In the genomic region with DNA sequence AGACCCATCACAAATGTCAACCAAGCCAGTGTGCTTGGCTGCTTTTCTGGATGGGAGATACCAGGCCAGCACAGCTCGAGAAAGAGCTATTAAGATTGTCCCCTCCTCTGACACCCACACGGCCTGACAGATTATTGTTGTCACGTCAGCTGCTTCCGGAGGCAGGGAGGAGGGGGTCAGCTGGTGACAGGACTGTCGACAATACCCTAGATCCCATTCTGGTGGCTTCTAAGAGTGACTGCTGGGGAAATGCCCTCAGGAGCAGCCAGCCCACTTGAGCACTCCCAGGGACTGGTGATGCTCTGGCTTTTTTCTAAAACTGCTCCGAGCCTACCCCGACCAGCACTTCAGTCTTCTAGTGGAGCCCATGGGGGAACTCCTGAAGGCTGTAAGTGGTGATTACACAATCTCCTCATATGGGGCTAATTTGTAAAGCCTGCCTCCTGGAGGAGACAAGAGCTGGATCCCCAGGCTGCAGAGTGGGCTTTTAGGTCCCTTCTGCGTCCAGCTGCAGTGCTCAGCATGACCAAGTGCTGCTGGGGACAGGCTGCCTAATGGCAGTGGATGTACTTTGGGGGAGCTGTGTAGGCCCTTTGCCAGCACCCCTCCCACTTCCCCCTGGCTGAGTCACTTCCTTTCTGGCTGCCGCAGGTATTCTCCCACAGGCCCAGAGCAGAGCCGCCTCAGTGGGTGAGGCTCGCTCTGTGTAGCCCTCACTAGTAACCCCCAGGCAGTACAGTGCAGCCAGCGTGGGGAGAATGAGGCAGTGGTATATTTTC, we compare ENCODE assay signal across 8 mouse cellular contexts. TPM values are rescaled to one million over a fixed set of nuclear protein-coding genes. Genes with fewer than 3 reads are reported as not detected.
DNase-seq lines count a peak whose midpoint lies in the region; ATAC-seq and TF ChIP-seq lines count a peak whose summit lies in the region.

No protein-coding gene starts in this region.

- no peaks in the 10 kb centered on the region for H3K36me3 ChIP-seq in embryonic facial prominence, embryonic 12.5 days
- no peaks in the 10 kb centered on the region for H3K36me3 ChIP-seq in limb, embryonic 15.5 days
- no peaks in the 10 kb centered on the region; the same call in 1 of the 2 replicates for H3K36me3 ChIP-seq in midbrain, postnatal 0 days (ENCODE audit: insufficient read depth, low read length)

- H3K9ac ChIP-seq in embryonic facial prominence, embryonic 12.5 days = 0 out of 2 replicates have a peak overlapping the region, but pooled peaks have one; percentile 4
- no peak overlapping the region for H3K9ac ChIP-seq in limb, embryonic 15.5 days
- H3K9ac ChIP-seq in midbrain, postnatal 0 days (replicated peaks; ENCODE audit: low read length, poor library complexity, severe bottlenecking) = peak overlapping the region; percentile 2

- H3K4me2 ChIP-seq in embryonic facial prominence, embryonic 12.5 days (replicated peaks) = peak overlapping the region; percentile 16
- peak overlapping the region; percentile 32 for H3K4me2 ChIP-seq in limb, embryonic 15.5 days
- H3K4me2 ChIP-seq in midbrain, postnatal 0 days (ENCODE audit: low read depth, low read length, poor library complexity, severe bottlenecking) = peak overlapping the region; percentile 10; the same call in 1 of the 2 replicates

- H3K27me3 ChIP-seq in embryonic facial prominence, embryonic 12.5 days = no peaks in the 10 kb centered on the region
- H3K27me3 ChIP-seq in limb, embryonic 15.5 days = no peaks in the 10 kb centered on the region
- H3K27me3 ChIP-seq in midbrain, postnatal 0 days (ENCODE audit: insufficient read depth, low read length) = no peaks in the 10 kb centered on the region

- no peaks in the 10 kb centered on the region for H3K9me3 ChIP-seq in embryonic facial prominence, embryonic 12.5 days
- H3K9me3 ChIP-seq in limb, embryonic 15.5 days = no peaks in the 10 kb centered on the region
- H3K9me3 ChIP-seq in midbrain, postnatal 0 days (ENCODE audit: low read length) = no peaks in the 10 kb centered on the region

- ATAC-seq in embryonic facial prominence, embryonic 12.5 days (ENCODE audit: insufficient number of reproducible peaks, insufficient read depth, low FRiP score, low TSS enrichment) = peak; percentile 72; the same call in 1 of the 2 replicates
- peak; percentile 86 for ATAC-seq in limb, embryonic 15.5 days (ENCODE audit: insufficient number of reproducible peaks, low FRiP score, low TSS enrichment, low read depth)
- peak; percentile 47 for ATAC-seq in midbrain, postnatal 0 days (ENCODE audit: low FRiP score)

- peak; percentile 47 for TF ChIP-seq CTCF in midbrain, postnatal 0 days (IDR thresholded peaks at IDR 0.05)

- WGBS in embryonic facial prominence, embryonic 12.5 days = 9% methylated on average over 12 of the region's 12 CpGs
- 6% methylated on average over 12 of the region's 12 CpGs for WGBS in limb, embryonic 15.5 days
- WGBS in midbrain, postnatal 0 days = 4% methylated on average over 12 of the region's 12 CpGs

- no peak overlapping the region for H3K4me3 ChIP-seq in embryonic facial prominence, embryonic 12.5 days
- H3K4me3 ChIP-seq in limb, embryonic 15.5 days = peak overlapping the region; percentile 11
- no peak overlapping the region for H3K4me3 ChIP-seq in midbrain, postnatal 0 days (ENCODE audit: low read depth, low read length)

- H3K4me1 ChIP-seq in embryonic facial prominence, embryonic 12.5 days = peaks cover 19% of the 10 kb centered on the region
- peaks cover 48% of the 10 kb centered on the region for H3K4me1 ChIP-seq in limb, embryonic 15.5 days
- H3K4me1 ChIP-seq in midbrain, postnatal 0 days (ENCODE audit: insufficient read depth, low read length) = peaks cover 20% of the 10 kb centered on the region

- peak; percentile 19 for DNase-seq in embryo, embryonic 9.5 days (ENCODE audit: extremely low spot score)
- DNase-seq in embryo, embryonic 10.5 days (ENCODE audit: low spot score) = no peak
- peak; percentile 93 to 94 for DNase-seq in heart, adult 9 months (ENCODE audit: low spot score in 2 of 2)
- peak; percentile 90 for DNase-seq in kidney, adult 9 months
- peak; percentile 64 for DNase-seq in midbrain, postnatal 0 days (ENCODE audit: low spot score)
- DNase-seq in spleen, postnatal 4 days (ENCODE audit: low spot score in 2 of 2) = peak; percentile 68 to 80

- peak overlapping the region; percentile 75 for H3K27ac ChIP-seq in embryonic facial prominence, embryonic 12.5 days
- peak overlapping the region; percentile 86 for H3K27ac ChIP-seq in limb, embryonic 15.5 days
- H3K27ac ChIP-seq in midbrain, postnatal 0 days (ENCODE audit: low read depth, low read length) = peak overlapping the region; percentile 71

RNA-seq across cellular contexts. Expression of a gene that starts 6.8 kb away (rescaled TPM):
- 45.7 and 48.0 TPM in 2 replicates for polyA plus RNA-seq in embryonic facial prominence, embryonic 12.5 days (2016; fragmentation: Nextera tagmentation; extraction: Ambion mirVana)
- 32.4 and 35.4 TPM in 2 replicates for polyA plus RNA-seq in limb, embryonic 15.5 days (2015; fragmentation: Nextera tagmentation; extraction: Ambion mirVana)
- total RNA-seq in midbrain, postnatal 0 days (2014; rRNA removed) = 18.0 and 21.2 TPM in 2 replicates
- polyA plus RNA-seq in midbrain, postnatal 0 days (2015; fragmentation: Nextera tagmentation; extraction: Ambion mirVana) = 16.9 and 17.4 TPM in 2 replicates

RNA-seq across cellular contexts. Expression of a gene that starts 14.1 kb away (rescaled TPM):
- polyA plus RNA-seq in embryonic facial prominence, embryonic 12.5 days (2016; fragmentation: Nextera tagmentation; extraction: Ambion mirVana) = 42.8 and 45.3 TPM in 2 replicates
- 50.1 and 51.2 TPM in 2 replicates for polyA plus RNA-seq in limb, embryonic 15.5 days (2015; fragmentation: Nextera tagmentation; extraction: Ambion mirVana)
- total RNA-seq in midbrain, postnatal 0 days (2014; rRNA removed) = 27.0 and 28.6 TPM in 2 replicates
- polyA plus RNA-seq in midbrain, postnatal 0 days (2015; fragmentation: Nextera tagmentation; extraction: Ambion mirVana) = 47.7 and 49.3 TPM in 2 replicates

RNA-seq across cellular contexts. Expression of a gene that starts 37.0 kb away (rescaled TPM):
- polyA plus RNA-seq in embryonic facial prominence, embryonic 12.5 days (2016; fragmentation: Nextera tagmentation; extraction: Ambion mirVana) = 68.9 and 69.4 TPM in 2 replicates
- 81.0 and 86.3 TPM in 2 replicates for polyA plus RNA-seq in limb, embryonic 15.5 days (2015; fragmentation: Nextera tagmentation; extraction: Ambion mirVana)
- 8.5 and 12.3 TPM in 2 replicates for total RNA-seq in midbrain, postnatal 0 days (2014; rRNA removed)
- polyA plus RNA-seq in midbrain, postnatal 0 days (2015; fragmentation: Nextera tagmentation; extraction: Ambion mirVana) = 9.1 and 10.6 TPM in 2 replicates

RNA-seq across cellular contexts. Expression of a gene that starts 52.2 kb away (rescaled TPM):
- 15.8 and 21.7 TPM in 2 replicates for polyA plus RNA-seq in embryonic facial prominence, embryonic 12.5 days (2016; fragmentation: Nextera tagmentation; extraction: Ambion mirVana)
- 11.5 TPM in 2 replicates for polyA plus RNA-seq in limb, embryonic 15.5 days (2015; fragmentation: Nextera tagmentation; extraction: Ambion mirVana)
- 19.1 and 34.3 TPM in 2 replicates for total RNA-seq in midbrain, postnatal 0 days (2014; rRNA removed)
- 47.7 and 50.2 TPM in 2 replicates for polyA plus RNA-seq in midbrain, postnatal 0 days (2015; fragmentation: Nextera tagmentation; extraction: Ambion mirVana)

RNA-seq across cellular contexts. Expression of a gene that starts 52.7 kb away (rescaled TPM):
- polyA plus RNA-seq in embryonic facial prominence, embryonic 12.5 days (2016; fragmentation: Nextera tagmentation; extraction: Ambion mirVana) = 7.0 and 8.4 TPM in 2 replicates
- polyA plus RNA-seq in limb, embryonic 15.5 days (2015; fragmentation: Nextera tagmentation; extraction: Ambion mirVana) = 12.1 and 13.8 TPM in 2 replicates
- 0.19 and 2.7 TPM in 2 replicates for total RNA-seq in midbrain, postnatal 0 days (2014; rRNA removed)
- 2.6 and 2.9 TPM in 2 replicates for polyA plus RNA-seq in midbrain, postnatal 0 days (2015; fragmentation: Nextera tagmentation; extraction: Ambion mirVana)
